ENCODE assay signal across 8 mouse cellular contexts in genomic region chr2:125781978-125782718, GRCm38 (mm10). TPM values are rescaled to one million over a fixed set of nuclear protein-coding genes. Genes with fewer than 3 reads are reported as not detected.
DNase-seq lines count a peak whose midpoint lies in the region; ATAC-seq and TF ChIP-seq lines count a peak whose summit lies in the region.

No protein-coding gene starts in this region.

- peak overlapping the region; percentile 89 for H3K9ac ChIP-seq in hindbrain, embryonic 11.5 days (ENCODE audit: low read depth, low read length)
- H3K9ac ChIP-seq in midbrain, embryonic 13.5 days (replicated peaks) = peak overlapping the region; percentile 85

- no peaks in the 10 kb centered on the region for H3K9me3 ChIP-seq in hindbrain, embryonic 11.5 days (ENCODE audit: control insufficient read depth, low read length)
- no peaks in the 10 kb centered on the region for H3K9me3 ChIP-seq in midbrain, embryonic 13.5 days

- in situ Hi-C loops in Patski (cut with MboI; ENCODE audit: low pct_unique_long_range_greater_than_20kb) = no loop called here

- H3K4me1 ChIP-seq in hindbrain, embryonic 11.5 days (replicated peaks; ENCODE audit: control insufficient read depth, insufficient read depth, low read length) = no peaks in the 10 kb centered on the region
- peaks cover 29% of the 10 kb centered on the region for H3K4me1 ChIP-seq in midbrain, embryonic 13.5 days (replicated peaks)

- no peaks in the 10 kb centered on the region for H3K27me3 ChIP-seq in Patski
- H3K27me3 ChIP-seq in hindbrain, embryonic 11.5 days (ENCODE audit: control insufficient read depth, insufficient read depth, low read length) = no peaks in the 10 kb centered on the region
- 0 out of 2 replicates have a peak, but pooled peaks cover 4% of the 10 kb centered on the region for H3K27me3 ChIP-seq in midbrain, embryonic 13.5 days

- ATAC-seq in Patski = peak; percentile 3
- ATAC-seq in hindbrain, embryonic 11.5 days (ENCODE audit: low FRiP score) = peak; percentile 17; the same call in 1 of the 2 replicates
- ATAC-seq in midbrain, embryonic 13.5 days = no peak
- ATAC-seq in megakaryocyte-erythroid progenitor cell, adult 5-6 weeks (replicated peaks; ENCODE audit: low FRiP score, low TSS enrichment, poor library complexity, severe bottlenecking) = no peak

- no peaks in the 10 kb centered on the region for H3K36me3 ChIP-seq in hindbrain, embryonic 11.5 days (ENCODE audit: control insufficient read depth, insufficient read depth, low read length)
- no peaks in the 10 kb centered on the region for H3K36me3 ChIP-seq in midbrain, embryonic 13.5 days

- peak overlapping the region; percentile 39 for H3K27ac ChIP-seq in hindbrain, embryonic 11.5 days (ENCODE audit: low read depth, low read length)
- peak overlapping the region; percentile 81 for H3K27ac ChIP-seq in midbrain, embryonic 13.5 days

- no peak for TF ChIP-seq CTCF in Patski (IDR thresholded peaks at IDR 0.05)

- H3K4me2 ChIP-seq in hindbrain, embryonic 11.5 days (replicated peaks; ENCODE audit: low read depth, low read length) = peak overlapping the region; percentile 52
- H3K4me2 ChIP-seq in midbrain, embryonic 13.5 days (replicated peaks) = peak overlapping the region; percentile 64

- WGBS in hindbrain, embryonic 11.5 days = 4% methylated on average over 44 of the region's 44 CpGs
- WGBS in midbrain, embryonic 13.5 days = 4% methylated on average over 44 of the region's 44 CpGs

- POLR2A ChIA-PET in Patski (lab: Charles Lee) = interaction anchor here (1.3 kb wide), 1 partner anchor 11 kb away, joined by 3 read pairs; no protein-coding TSS in a partner anchor

- peak; percentile 52 for DNase-seq in kidney, adult 9 months
- DNase-seq in kidney, postnatal 25 days = no peak
- no peak for DNase-seq in Patski (ENCODE audit: low read depth, low spot score)
- DNase-seq in hindbrain, embryonic 11.5 days (ENCODE audit: low spot score) = no peak
- DNase-seq in spleen, postnatal 10 days (ENCODE audit: low spot score in 2 of 2) = no peak
- DNase-seq in ovary, postnatal 36 days (ENCODE audit: low spot score) = no peak

- CTCF ChIA-PET in Patski (lab: Charles Lee) = interaction anchor here (1.0 kb wide), 1 partner anchor 9 kb away, joined by 3 read pairs; no protein-coding TSS in a partner anchor

- H3K4me3 ChIP-seq in hindbrain, embryonic 11.5 days (ENCODE audit: low read depth, low read length) = peak overlapping the region; percentile 74
- peak overlapping the region; percentile 66 for H3K4me3 ChIP-seq in midbrain, embryonic 13.5 days (replicated peaks)

RNA-seq across cellular contexts. Expression of gene Secisbp2l, which starts 0.5 kb away (rescaled TPM):
- polyA plus RNA-seq in Patski (2021) = 35.1 TPM
- 29.2 and 32.4 TPM in 2 replicates for polyA plus RNA-seq in hindbrain, embryonic 11.5 days (2014; fragmentation: Nextera tagmentation; extraction: Ambion mirVana)
- polyA plus RNA-seq in midbrain, embryonic 13.5 days (2015; fragmentation: Nextera tagmentation; extraction: Ambion mirVana) = 30.4 and 31.2 TPM in 2 replicates
- total RNA-seq in megakaryocyte-erythroid progenitor cell, adult 5-6 weeks (2014; fragmentation: Nextera tagmentation) = 10.5 and 18.0 TPM in 2 replicates
- 11.5 and 13.8 TPM in 2 replicates for total RNA-seq in megakaryocyte-erythroid progenitor cell, adult 5-6 weeks (2017)

RNA-seq across cellular contexts. Expression of gene Shc4, which starts 58.2 kb away (rescaled TPM):
- 0.87 TPM for polyA plus RNA-seq in Patski (2021)
- 1.8 and 2.6 TPM in 2 replicates for polyA plus RNA-seq in hindbrain, embryonic 11.5 days (2014; fragmentation: Nextera tagmentation; extraction: Ambion mirVana)
- polyA plus RNA-seq in midbrain, embryonic 13.5 days (2015; fragmentation: Nextera tagmentation; extraction: Ambion mirVana) = 1.7 and 1.9 TPM in 2 replicates
- total RNA-seq in megakaryocyte-erythroid progenitor cell, adult 5-6 weeks (2014; fragmentation: Nextera tagmentation) = 0.98 and 3.3 TPM in 2 replicates
- 1.0 and 1.2 TPM in 2 replicates for total RNA-seq in megakaryocyte-erythroid progenitor cell, adult 5-6 weeks (2017)

Comparison
In these comparisons a context has a peak if more than half of its experiments do, and no peak if none do; other contexts are left out.
1. ATAC-seq: peak in Patski (single experiment) and hindbrain, embryonic 11.5 days (single experiment); none in midbrain, embryonic 13.5 days (single experiment) and megakaryocyte-erythroid progenitor cell, adult 5-6 weeks (single experiment).